Mouse (Mus musculus): ENCODE results near the gene Capn5. TPM values are rescaled to one million over a fixed set of nuclear protein-coding genes. Genes with fewer than 3 reads are reported as not detected.

Capn5 gene
- polyA plus RNA-seq, 1 experiment from 2014 or later, result 13.0 TPM

DNA sequence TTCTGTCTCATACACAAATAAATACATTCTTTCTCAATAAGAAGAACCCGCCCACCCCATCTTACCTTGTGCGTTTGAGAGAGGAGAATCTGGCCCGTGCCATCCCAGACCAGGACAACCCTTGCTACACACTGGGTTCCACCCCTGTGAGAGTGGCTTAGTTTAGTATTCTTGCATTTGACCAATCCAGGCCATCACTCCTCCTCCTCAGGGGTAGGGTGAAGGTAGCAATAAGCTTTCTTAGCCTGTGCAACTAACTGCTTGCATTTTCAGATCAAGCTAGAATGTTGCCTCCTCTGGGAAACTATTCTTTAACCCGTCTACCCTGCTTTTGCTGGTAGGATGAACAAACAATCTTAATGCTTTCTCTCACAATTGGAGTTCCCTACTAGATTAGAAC, 21.3 kb upstream of the Capn5 start, which contains the start of gene B3gnt6:
Gene B3gnt6 (minus strand): TSS at position 101 of the 400 bp plus-strand sequence.
- Histone ChIP-seq H3K4me2 (ENCODE audit: low read length) (no peak within 1 kb of the TSS), H3K9me3 (replicated peaks; ENCODE audit: low read length) (no peaks in the 10 kb centered on the region), H3K4me1 (replicated peaks; ENCODE audit: insufficient read depth, low read length) (no peaks in the 10 kb centered on the region), H3K9ac (ENCODE audit: low read depth, low read length) (no peak within 1 kb of the TSS), H3K27me3 (ENCODE audit: insufficient read depth, low read length) (peaks cover 9% of the 10 kb centered on the region; the same call in 1 of the 2 replicates), H3K36me3 (ENCODE audit: insufficient read depth, low read length) (no peaks in the 10 kb centered on the region), H3K4me3 (replicated peaks; ENCODE audit: low read depth, low read length) (no peak within 1 kb of the TSS), H3K27ac (no peak within 1 kb of the TSS)
- WGBS, result 94% methylated on average over 4 of the region's 4 CpGs
- DNase-seq (ENCODE audit: low spot score) (no peak), ATAC-seq (replicated peaks; ENCODE audit: low FRiP score, low read depth) (no peak)
- TF ChIP-seq CTCF (IDR thresholded peaks at IDR 0.05; ENCODE audit: low read depth), result no peak

GRCm38 (mm10) chr7:98195151-98195801, 17.2 kb upstream of the Capn5 start:
- no peak overlapping the region for H3K4me2 ChIP-seq (ENCODE audit: low read length)
- TF ChIP-seq CTCF (IDR thresholded peaks at IDR 0.05; ENCODE audit: low read depth), result no peak
- no peak overlapping the region for H3K9ac ChIP-seq (ENCODE audit: low read depth, low read length)
- ATAC-seq (replicated peaks; ENCODE audit: low FRiP score, low read depth) (no peak), DNase-seq (ENCODE audit: low spot score) (peak; percentile 74)
- no peaks in the 10 kb centered on the region for H3K9me3 ChIP-seq (replicated peaks; ENCODE audit: low read length)
- H3K36me3 ChIP-seq (ENCODE audit: insufficient read depth, low read length), result no peaks in the 10 kb centered on the region
- no peak overlapping the region for H3K27ac ChIP-seq
- peaks cover 10% of the 10 kb centered on the region for H3K4me1 ChIP-seq (replicated peaks; ENCODE audit: insufficient read depth, low read length)
- H3K27me3 ChIP-seq (ENCODE audit: insufficient read depth, low read length), result peaks cover 33% of the 10 kb centered on the region
- 38% methylated on average over 10 of the region's 10 CpGs for WGBS
- H3K4me3 ChIP-seq (replicated peaks; ENCODE audit: low read depth, low read length), result no peak overlapping the region

DNA sequence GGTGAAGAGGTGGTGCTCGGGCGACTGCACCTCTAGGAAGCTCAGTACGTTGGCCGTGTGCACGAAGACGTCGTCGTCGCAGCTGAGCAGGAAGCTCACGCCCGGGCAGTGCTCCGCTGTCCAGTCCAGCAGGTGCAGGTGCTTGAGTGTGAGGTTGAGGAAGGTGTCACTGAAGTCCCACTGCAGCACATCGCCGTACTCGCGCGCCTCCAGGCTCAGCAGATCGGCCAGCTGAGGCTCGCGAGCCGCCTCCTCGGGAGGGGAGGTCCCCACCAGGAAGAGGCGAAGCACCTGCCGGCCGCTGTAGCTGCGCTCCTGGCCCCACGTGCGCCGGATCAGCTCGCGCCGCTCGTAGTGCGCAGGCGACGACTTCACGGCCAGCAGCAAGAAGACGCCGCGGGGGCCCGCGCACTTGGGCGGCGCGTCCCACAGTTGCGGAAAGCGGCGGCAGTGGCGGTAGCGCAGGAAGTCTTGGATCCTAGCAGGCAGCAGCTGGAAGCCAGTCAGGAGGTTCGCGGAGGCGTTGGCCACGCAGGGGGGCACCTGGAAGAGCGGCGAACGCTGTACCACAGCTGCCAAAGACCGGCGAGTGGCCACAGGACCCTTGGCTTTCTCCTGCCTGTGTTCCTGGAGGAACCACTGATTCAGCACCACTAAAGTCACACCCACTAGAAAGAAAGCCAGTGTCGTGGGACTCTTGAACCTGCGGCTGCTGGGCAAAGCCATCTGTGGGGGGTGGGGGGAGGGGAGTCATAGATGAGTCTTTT, 16.1 kb upstream of the Capn5 start:
- 2% methylated on average over 61 of the region's 61 CpGs for WGBS
- H3K9ac ChIP-seq (ENCODE audit: low read depth, low read length), result no peak overlapping the region
- H3K27ac ChIP-seq, result no peak overlapping the region
- peak overlapping the region; percentile 63 for H3K4me2 ChIP-seq (ENCODE audit: low read length)
- no peak for DNase-seq (ENCODE audit: low spot score)
- peaks cover 33% of the 10 kb centered on the region for H3K27me3 ChIP-seq (ENCODE audit: insufficient read depth, low read length)
- no peaks in the 10 kb centered on the region for H3K36me3 ChIP-seq (ENCODE audit: insufficient read depth, low read length)
- H3K9me3 ChIP-seq (replicated peaks; ENCODE audit: low read length), result no peaks in the 10 kb centered on the region
- peak overlapping the region; percentile 31 for H3K4me3 ChIP-seq (replicated peaks; ENCODE audit: low read depth, low read length)
- ATAC-seq (replicated peaks; ENCODE audit: low FRiP score, low read depth), result peak; percentile 50
- peaks cover 10% of the 10 kb centered on the region for H3K4me1 ChIP-seq (replicated peaks; ENCODE audit: insufficient read depth, low read length)
- TF ChIP-seq CTCF (IDR thresholded peaks at IDR 0.05; ENCODE audit: low read depth), result no peak

DNA sequence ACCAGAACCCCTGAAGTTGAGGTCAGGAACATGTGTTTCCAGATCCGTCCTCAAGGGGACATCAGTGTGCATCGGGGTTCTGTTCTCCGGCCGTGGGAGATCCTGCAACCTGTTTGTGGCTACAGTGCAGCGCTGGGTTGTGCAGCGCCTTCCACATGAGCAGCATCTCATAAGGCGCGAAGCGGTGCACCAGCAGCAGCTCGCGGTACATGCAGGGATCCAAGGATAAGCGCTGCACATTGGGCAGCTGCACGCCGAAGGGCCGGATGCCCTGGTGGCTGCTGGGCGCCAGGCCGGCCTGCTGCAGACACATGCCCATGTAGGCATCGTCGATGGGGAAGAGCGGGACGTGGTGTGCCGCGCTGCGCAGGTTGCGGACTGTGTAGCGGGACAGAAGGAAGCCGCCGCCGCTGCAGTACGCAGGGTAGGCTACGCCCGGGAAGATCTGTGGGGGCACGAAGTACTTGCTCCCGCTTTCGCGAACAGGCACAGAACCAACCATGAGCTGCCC, 15.5 kb upstream of the Capn5 start:
- H3K9me3 ChIP-seq (replicated peaks; ENCODE audit: low read length), result no peaks in the 10 kb centered on the region
- ATAC-seq (replicated peaks; ENCODE audit: low FRiP score, low read depth) (peak; percentile 22; the same call in 1 of the 2 replicates), DNase-seq (ENCODE audit: low spot score) (peak; percentile 40)
- WGBS, result 3% methylated on average over 36 of the region's 36 CpGs
- no peaks in the 10 kb centered on the region for H3K36me3 ChIP-seq (ENCODE audit: insufficient read depth, low read length)
- H3K27ac ChIP-seq, result no peak overlapping the region
- H3K4me1 ChIP-seq (replicated peaks; ENCODE audit: insufficient read depth, low read length), result peaks cover 10% of the 10 kb centered on the region
- peak overlapping the region; percentile 63 for H3K4me2 ChIP-seq (ENCODE audit: low read length)
- peak; percentile 52 for TF ChIP-seq CTCF (IDR thresholded peaks at IDR 0.05; ENCODE audit: low read depth)
- no peak overlapping the region for H3K9ac ChIP-seq (ENCODE audit: low read depth, low read length)
- H3K4me3 ChIP-seq (replicated peaks; ENCODE audit: low read depth, low read length), result peak overlapping the region; percentile 31
- H3K27me3 ChIP-seq (ENCODE audit: insufficient read depth, low read length), result peaks cover 33% of the 10 kb centered on the region

DNA sequence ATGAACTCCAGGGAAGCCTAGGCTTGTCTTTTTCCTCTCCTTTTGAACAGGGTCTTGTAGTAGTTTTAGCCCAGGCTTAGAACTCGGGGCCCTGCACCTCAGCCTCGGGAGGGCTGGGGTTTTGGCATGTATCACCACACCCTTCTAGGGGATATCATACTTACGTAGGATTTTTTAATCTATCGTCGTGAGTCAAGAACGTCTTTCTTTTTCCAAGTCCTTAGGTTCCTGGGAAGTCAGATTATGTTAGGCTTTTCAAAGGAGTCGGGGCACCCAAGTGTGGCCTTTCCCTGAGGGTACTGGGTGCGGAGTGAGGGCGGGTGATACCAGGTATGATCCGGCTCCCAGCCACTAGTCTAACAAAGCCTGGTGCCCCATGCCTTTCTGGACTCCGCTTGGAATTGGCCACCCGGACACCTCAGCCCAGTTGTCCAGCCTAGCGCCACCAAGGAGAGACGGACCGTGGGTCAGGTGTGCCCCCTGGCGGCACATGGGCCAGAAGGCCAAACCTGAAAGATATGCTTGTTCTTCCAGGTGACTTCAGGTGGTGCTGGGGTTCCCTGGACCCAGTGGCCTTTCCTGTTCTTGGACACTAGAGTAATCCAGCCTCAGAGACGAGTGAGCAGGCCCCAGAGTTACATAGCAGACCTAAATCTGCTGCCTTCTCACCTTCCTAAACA, 13.6 kb upstream of the Capn5 start:
- Histone ChIP-seq H3K27ac (no peak overlapping the region), H3K4me1 (replicated peaks; ENCODE audit: insufficient read depth, low read length) (peaks cover 10% of the 10 kb centered on the region), H3K4me3 (replicated peaks; ENCODE audit: low read depth, low read length) (no peak overlapping the region), H3K9me3 (replicated peaks; ENCODE audit: low read length) (no peaks in the 10 kb centered on the region), H3K4me2 (ENCODE audit: low read length) (no peak overlapping the region), H3K36me3 (ENCODE audit: insufficient read depth, low read length) (no peaks in the 10 kb centered on the region), H3K27me3 (ENCODE audit: insufficient read depth, low read length) (peaks cover 33% of the 10 kb centered on the region), H3K9ac (ENCODE audit: low read depth, low read length) (no peak overlapping the region)
- DNase-seq (ENCODE audit: low spot score) (peak; percentile 24), ATAC-seq (replicated peaks; ENCODE audit: low FRiP score, low read depth) (no peak; the same call in 1 of the 2 replicates)
- TF ChIP-seq CTCF (IDR thresholded peaks at IDR 0.05; ENCODE audit: low read depth), result peak; percentile 81
- 55% methylated on average over 17 of the region's 17 CpGs for WGBS

DNA sequence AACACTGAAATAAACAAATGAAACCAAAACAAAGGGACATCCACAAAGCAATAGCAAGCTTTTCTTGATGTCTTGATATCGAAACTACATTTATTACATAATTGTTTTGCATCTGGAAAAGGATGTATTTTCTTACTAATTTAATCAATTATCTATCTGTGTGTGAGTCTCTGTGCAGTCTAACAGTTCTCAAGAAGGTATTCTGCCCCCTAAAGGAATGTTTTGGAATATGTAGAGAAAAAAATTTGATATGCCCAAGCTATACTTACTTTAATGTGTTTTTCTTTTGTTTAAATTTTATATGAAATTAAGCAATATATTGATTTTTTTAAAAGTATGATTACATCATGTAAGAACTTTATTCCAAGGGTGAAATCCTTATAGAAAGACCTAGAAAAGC, 12.5 kb upstream of the Capn5 start:
- Histone ChIP-seq H3K9ac (ENCODE audit: low read depth, low read length) (no peak overlapping the region), H3K4me1 (replicated peaks; ENCODE audit: insufficient read depth, low read length) (peaks cover 10% of the 10 kb centered on the region), H3K4me2 (ENCODE audit: low read length) (no peak overlapping the region), H3K27me3 (ENCODE audit: insufficient read depth, low read length) (peaks cover 29% of the 10 kb centered on the region), H3K9me3 (replicated peaks; ENCODE audit: low read length) (no peaks in the 10 kb centered on the region), H3K36me3 (ENCODE audit: insufficient read depth, low read length) (no peaks in the 10 kb centered on the region), H3K27ac (no peak overlapping the region), H3K4me3 (replicated peaks; ENCODE audit: low read depth, low read length) (no peak overlapping the region)
- DNase-seq (ENCODE audit: low spot score), result no peak
- ATAC-seq (replicated peaks; ENCODE audit: low FRiP score, low read depth), result no peak
- TF ChIP-seq CTCF (IDR thresholded peaks at IDR 0.05; ENCODE audit: low read depth), result peak; percentile 49
- 94% methylated on average over 1 of the region's 1 CpGs for WGBS

Measured in kidney, postnatal 0 days (tissue).